Mouse (Mus musculus): ENCODE data around the gene Krtap16-1.

The Krtap16-1 gene

DNA sequence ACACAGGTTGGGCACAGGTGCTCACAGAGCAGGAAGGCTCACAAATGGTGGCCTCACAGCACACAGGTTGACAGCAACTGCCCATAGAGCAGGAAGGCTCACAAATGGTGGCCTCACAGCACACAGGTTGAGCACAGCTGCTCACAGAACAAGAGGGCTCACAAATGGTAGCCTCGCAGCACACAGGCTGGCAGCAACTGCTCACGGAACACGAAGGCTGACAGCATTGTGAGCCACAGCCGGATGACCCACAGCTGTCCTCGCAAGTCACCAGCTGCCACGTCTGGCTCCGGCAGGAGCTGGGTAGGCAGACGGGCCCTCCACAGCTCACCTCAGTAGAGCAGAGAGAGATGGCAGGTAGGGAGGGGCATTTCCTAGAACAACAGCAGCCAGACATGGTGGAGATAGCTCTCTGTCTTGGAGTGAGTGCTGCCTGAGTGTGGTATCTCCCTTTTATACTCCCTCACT is at the start of gene Krtap16-1:
Gene Krtap16-1, minus strand, starts transcription at position 418 of the 468 bp plus-strand sequence.
- no peak for DNase-seq (ENCODE audit: low read depth, low spot score)

GRCm38 (mm10) chr11:100029768-100030167 is 43.4 kb upstream of the Krtap16-1 start, which contains the start of gene Krt33b:
Gene Krt33b, minus strand, starts transcription at chr11:100029868.
- no peak for DNase-seq (ENCODE audit: low read depth, low spot score)

DNA sequence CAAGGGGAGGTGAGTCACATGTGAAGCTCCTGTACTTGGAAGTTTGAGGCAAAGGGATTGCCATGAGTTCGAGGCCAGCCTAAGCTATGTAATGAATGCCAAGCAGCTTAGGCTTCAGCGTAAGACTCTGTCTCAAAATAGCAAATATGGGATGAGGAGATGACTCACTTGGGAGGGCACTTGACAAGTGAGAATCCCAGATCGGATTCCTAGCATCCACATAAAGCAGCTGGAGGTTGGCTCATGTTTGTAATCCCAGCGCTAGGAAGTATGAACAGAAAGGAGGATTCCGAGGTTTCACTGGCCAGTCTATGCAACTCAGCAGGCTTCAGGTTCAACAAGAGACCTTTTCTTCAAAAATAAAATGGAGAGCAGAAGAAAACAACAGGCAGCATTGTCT is 35.0 kb upstream of the Krtap16-1 start:
- DNase-seq (ENCODE audit: low read depth, low spot score): no peak

- DNase-seq (ENCODE audit: low read depth, low spot score): no peak
Measured at GRCm38 (mm10) chr11:100019466-100019865, 33.1 kb upstream of the Krtap16-1 start.

GRCm38 (mm10) chr11:100016112-100016511 is 29.7 kb upstream of the Krtap16-1 start, which contains the start of gene Krt33a:
Gene Krt33a, minus strand, starts transcription at chr11:100016212.
- no peak for DNase-seq (ENCODE audit: low read depth, low spot score)

- DNase-seq (ENCODE audit: low read depth, low spot score): no peak
Measured at GRCm38 (mm10) chr11:100013691-100014171, 27.3 kb upstream of the Krtap16-1 start.

DNA sequence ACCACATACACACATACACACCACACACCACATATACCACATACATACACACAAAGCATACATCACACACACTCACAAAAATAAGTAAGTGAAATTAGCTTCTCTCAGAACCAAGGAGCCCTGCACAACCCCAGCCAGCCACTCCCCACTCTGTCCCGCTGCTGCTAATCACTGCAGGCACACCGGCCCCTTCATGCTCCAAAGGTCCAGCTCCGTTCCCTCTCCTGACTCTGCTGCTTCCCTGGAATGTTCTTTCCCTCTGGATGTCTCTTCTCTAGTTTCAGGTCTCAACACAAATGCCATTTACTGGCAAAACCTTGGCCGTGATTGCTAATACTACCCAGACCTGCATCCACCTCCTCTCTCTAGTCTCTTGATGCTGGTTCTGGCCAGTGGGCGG is 24.3 kb upstream of the Krtap16-1 start:
- no peak for DNase-seq (ENCODE audit: low read depth, low spot score)

DNA sequence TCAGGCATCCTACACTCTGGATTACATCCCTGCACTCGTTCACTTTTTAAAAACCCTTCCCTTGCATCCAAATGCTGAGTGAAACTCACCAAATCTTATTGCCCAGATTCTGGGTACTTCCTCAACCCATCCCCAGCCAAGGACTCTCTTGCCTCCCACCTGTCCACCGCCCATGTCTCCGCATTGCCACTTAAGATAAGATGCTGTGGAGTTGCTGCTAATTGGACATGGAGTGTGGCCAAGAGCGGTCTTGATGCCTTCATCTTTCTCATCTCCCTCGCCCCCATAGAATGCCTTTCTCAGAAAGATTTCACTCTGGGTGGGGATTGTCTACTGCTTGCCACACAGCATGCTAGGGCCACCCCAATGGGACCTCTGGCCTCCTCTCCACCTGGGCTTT is 21.9 kb upstream of the Krtap16-1 start:
- no peak for DNase-seq (ENCODE audit: low read depth, low spot score)

DNA sequence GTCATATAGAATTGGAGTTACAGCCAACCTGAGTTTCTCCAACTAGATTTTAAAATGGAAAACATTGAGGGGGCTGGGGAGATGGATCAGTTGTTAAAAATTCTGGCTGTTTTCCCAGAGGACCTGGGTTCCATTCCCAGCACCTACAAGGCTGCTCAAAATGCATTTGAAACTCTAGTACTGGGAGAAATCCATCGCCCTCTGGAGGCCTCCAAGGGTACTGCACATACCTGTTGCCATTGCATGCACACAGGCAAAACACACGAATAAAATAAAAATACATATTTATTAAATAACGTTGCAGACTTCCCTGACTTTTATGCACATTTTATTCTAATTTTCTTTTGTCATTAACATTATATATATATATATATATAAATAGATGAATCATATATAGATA is 20.2 kb upstream of the Krtap16-1 start:
- peak; percentile 7 for DNase-seq (ENCODE audit: low read depth, low spot score)

DNA sequence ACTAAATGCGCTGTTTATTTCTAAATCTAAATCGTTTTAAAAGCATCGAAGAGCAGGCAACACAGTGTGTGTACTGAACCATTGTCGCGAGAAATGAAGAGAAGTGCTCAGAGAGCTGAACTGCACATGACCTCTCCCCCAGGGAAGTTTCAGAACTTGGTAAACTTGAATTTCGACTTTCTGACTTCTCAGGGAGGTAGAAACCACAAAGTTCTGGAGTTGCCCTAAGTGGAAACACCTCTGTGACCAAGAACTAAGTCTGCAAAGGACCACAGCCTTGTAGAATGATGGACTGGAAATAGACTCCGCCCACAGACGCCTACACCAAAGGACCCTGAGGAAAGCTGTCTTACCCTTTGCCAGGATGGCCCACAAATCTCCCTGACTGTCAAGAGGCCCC is 19.5 kb upstream of the Krtap16-1 start:
- DNase-seq (ENCODE audit: low read depth, low spot score): no peak

- DNase-seq (ENCODE audit: low read depth, low spot score): peak; percentile 33
Measured at GRCm38 (mm10) chr11:100004846-100005245, 18.4 kb upstream of the Krtap16-1 start.

DNA sequence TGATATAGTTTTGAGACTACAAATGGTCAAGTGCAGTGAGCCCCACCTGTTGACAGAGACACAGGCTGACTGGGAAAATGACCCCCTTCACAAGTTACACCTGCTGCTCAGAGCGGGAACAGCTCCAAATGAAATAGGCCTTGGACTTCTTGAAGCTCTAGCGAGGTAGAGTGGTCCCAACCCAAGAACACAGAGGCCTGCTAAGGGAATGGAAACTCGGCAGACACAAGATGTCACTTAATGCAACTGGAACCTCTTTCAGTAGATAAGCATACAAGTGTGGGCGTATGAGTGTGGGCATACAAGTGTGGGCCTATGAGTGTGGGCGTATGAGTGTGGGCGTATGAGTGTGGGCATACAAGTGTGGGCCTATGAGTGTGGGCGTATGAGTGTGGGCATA is 12.7 kb upstream of the Krtap16-1 start:
- no peak for DNase-seq (ENCODE audit: low read depth, low spot score)

- no peak for DNase-seq (ENCODE audit: low read depth, low spot score)
Measured at GRCm38 (mm10) chr11:99994384-99994661, 7.9 kb upstream of the Krtap16-1 start.

DNA sequence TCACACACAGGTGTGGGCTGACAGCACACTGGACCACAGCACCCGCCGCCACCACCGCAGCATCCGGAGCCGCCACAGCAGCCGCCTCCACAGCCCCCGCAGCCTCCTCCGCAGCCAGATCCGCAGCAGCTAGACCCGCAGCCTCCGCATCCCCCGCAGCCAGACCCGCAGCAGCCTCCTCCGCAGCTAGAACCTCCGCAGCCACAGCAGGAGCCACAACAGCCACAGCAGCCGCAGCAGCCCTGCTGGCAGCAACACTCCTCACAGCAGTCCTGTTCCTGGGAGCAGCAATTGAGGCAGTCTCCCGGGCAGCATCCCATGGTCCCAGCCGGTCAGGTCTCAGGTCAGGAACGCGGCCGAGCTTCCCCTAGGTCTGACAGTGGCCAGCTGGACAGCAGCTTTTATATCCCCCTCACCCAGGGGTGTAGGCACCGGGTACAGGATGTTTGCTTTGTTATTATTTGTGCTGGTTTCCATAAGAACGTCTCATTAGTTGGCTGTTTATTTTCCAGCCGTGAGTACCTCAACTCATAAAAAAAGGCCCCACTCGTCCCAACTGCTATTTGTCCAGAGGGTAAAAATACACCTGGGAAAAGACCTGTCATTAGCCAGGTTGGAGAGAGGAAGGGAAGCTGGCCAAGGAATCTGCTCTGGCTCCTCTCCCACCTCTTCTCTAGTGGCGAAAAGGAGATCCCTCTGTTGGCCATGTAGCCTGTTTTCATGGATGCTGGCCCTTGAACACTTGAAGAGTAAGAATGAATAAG is 7.4 kb upstream of the Krtap16-1 start, which contains the start of gene Krtap17-1:
Gene Krtap17-1, minus strand, starts transcription at position 375 of the 764 bp plus-strand sequence.
- no peak for DNase-seq (ENCODE audit: low read depth, low spot score)

GRCm38 (mm10) chr11:99990571-99990970 is 4.2 kb upstream of the Krtap16-1 start:
- no peak for DNase-seq (ENCODE audit: low read depth, low spot score)

- DNase-seq (ENCODE audit: low read depth, low spot score): no peak
Measured at GRCm38 (mm10) chr11:99989881-99990405, 3.5 kb upstream of the Krtap16-1 start.

- DNase-seq (ENCODE audit: low read depth, low spot score): no peak
Measured at GRCm38 (mm10) chr11:99988530-99988929, 2.1 kb upstream of the Krtap16-1 start.

GRCm38 (mm10) chr11:99985291-99986092 is 905 bp downstream of the Krtap16-1 start:
- DNase-seq (ENCODE audit: low read depth, low spot score): no peak

DNA sequence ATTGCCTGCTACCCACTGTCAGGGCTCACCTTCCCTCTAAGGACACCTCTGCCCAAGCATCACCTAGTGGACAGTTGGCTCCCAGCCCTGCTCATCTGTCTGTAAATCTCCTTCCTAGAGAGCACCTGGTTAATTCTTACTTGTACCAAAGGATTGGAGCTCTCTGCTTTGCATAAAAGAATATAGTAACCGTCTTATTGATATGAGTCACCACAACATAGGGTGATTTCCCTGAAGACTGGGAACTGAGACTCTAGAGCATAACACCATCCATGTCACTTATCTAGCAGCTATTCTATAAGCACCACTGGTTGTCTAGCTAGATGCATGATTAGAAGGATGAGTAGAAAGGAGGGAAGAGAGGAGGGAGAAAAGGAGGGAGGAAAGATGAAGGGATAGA is 3.0 kb downstream of the Krtap16-1 start:
- DNase-seq (ENCODE audit: low read depth, low spot score): no peak

DNA sequence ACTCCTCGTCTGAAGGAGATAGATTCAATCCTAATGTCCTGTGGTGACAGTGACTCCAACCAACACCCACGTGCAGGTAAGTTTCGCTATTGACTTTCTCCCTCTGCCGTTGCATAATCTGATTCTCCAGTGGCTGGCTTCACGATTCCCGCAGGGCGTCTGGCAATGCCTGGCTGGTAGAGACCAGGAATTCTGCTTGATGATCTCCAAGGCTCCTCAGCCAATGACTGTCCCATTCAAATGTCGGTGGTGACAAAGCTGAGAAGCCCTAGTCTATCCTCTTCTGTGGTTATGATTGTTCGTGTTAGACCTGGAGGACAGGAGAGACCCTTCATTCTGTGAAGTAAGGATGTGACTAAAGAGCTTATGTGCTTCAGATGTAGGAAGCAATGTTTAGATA is 3.7 kb downstream of the Krtap16-1 start:
- no peak for DNase-seq (ENCODE audit: low read depth, low spot score)

DNA sequence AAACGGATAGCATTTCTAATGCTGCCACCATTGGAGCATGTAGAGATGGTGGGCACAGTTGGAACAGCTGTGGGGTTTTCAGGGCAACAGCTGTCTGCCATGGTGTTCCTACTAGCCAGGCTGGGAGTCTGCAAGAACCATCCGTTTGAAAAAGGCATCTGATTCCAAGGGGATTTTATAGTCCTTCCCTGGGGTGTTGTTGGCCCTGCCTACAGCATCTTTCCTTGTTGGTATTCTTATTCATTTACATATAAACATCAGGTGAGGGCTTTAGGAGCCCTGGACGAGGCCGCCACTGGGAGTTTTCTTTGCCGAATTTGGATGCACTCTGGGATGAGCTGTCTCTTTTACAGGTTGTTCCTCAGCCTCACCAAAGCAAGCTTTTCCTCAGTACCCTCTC is 7.4 kb downstream of the Krtap16-1 start, which contains the start of gene Krtap29-1:
Gene Krtap29-1, minus strand, starts transcription at position 101 of the 400 bp plus-strand sequence.
- no peak for DNase-seq (ENCODE audit: low read depth, low spot score)

DNA sequence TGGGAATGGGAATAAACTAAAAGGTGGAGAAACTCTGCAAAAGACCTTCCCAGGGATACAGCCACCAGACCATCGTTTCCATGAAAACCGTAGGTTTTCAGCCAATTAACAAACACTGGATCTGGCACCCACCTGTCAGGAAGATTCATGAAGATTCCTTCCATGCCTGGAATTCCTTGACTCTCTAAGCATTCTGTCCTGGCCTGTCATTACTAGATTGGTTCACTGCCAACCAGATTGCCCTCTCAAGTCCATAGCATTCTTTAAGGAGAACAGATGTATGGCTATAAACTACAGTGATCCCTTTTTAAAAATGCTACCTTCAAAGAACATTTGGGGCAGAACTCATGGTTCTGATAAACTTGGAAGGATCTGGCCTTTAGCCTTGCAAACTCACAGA is 20.4 kb downstream of the Krtap16-1 start:
- no peak for DNase-seq (ENCODE audit: low read depth, low spot score)

Data from CD4-positive helper T cell, adult 2 months (primary cell).